In genomic region chr9:68654333-68655017, GRCm38 (mm10) we compare ENCODE assay signal across 8 mouse cellular contexts. TPM values are rescaled to one million over a fixed set of nuclear protein-coding genes. Genes with fewer than 3 reads are reported as not detected.
A peak's percentile ranks its signal among the peaks of the same experiment; 100 is the strongest.
DNase-seq lines count a peak whose midpoint lies in the region; ATAC-seq lines count a peak whose summit lies in the region.

No protein-coding gene starts in this region.

- ATAC-seq in erythroblast, adult 5-6 weeks (replicated peaks; ENCODE audit: low FRiP score, poor library complexity, severe bottlenecking): no peak
- ATAC-seq in limb, embryonic 12.5 days (ENCODE audit: insufficient number of reproducible peaks, insufficient read depth, low FRiP score, low TSS enrichment, low read depth): no peak
- ATAC-seq in midbrain, embryonic 16.5 days: peak; percentile 43

- H3K27me3 ChIP-seq in erythroblast, embryonic 14.5 days (ENCODE audit: control insufficient read depth): peaks cover 37% of the 10 kb centered on the region
- peaks cover 17% of the 10 kb centered on the region for H3K27me3 ChIP-seq in limb, embryonic 12.5 days
- H3K27me3 ChIP-seq in midbrain, embryonic 16.5 days (ENCODE audit: control insufficient read depth, insufficient read depth, low read depth, low read length): no peaks in the 10 kb centered on the region

- no peaks in the 10 kb centered on the region for H3K36me3 ChIP-seq in erythroblast, embryonic 14.5 days (ENCODE audit: control insufficient read depth)
- no peaks in the 10 kb centered on the region for H3K36me3 ChIP-seq in limb, embryonic 12.5 days
- H3K36me3 ChIP-seq in midbrain, embryonic 16.5 days (ENCODE audit: control insufficient read depth, insufficient read depth, low read length): no peaks in the 10 kb centered on the region

- no peak overlapping the region; the same call in 1 of the 2 replicates for H3K27ac ChIP-seq in limb, embryonic 12.5 days
- H3K27ac ChIP-seq in midbrain, embryonic 16.5 days (ENCODE audit: low read length): peak overlapping the region; percentile 95

- WGBS in limb, embryonic 12.5 days: under 1% methylated on average over 43 of the region's 43 CpGs
- WGBS in midbrain, embryonic 16.5 days: under 1% methylated on average over 43 of the region's 43 CpGs

- peak overlapping the region; percentile 47 for H3K4me3 ChIP-seq in erythroblast, embryonic 14.5 days (replicated peaks)
- peak overlapping the region; percentile 83 for H3K4me3 ChIP-seq in limb, embryonic 12.5 days (replicated peaks)
- peak overlapping the region; percentile 82 for H3K4me3 ChIP-seq in midbrain, embryonic 16.5 days (ENCODE audit: low read depth, low read length)

- H3K9ac ChIP-seq in limb, embryonic 12.5 days (replicated peaks): peak overlapping the region; percentile 79
- H3K9ac ChIP-seq in midbrain, embryonic 16.5 days (ENCODE audit: low read depth, low read length): peak overlapping the region; percentile 91

- peak overlapping the region; percentile 97 for H3K4me2 ChIP-seq in limb, embryonic 12.5 days
- H3K4me2 ChIP-seq in midbrain, embryonic 16.5 days (ENCODE audit: low read length): peak overlapping the region; percentile 75

- no peaks in the 10 kb centered on the region for H3K4me1 ChIP-seq in erythroblast, embryonic 14.5 days (ENCODE audit: control insufficient read depth)
- peaks cover 7% of the 10 kb centered on the region for H3K4me1 ChIP-seq in limb, embryonic 12.5 days (replicated peaks)
- H3K4me1 ChIP-seq in midbrain, embryonic 16.5 days (ENCODE audit: control insufficient read depth, insufficient read depth, low read length): peaks cover 17% of the 10 kb centered on the region; the same call in 1 of the 2 replicates

- peak; percentile 56 for DNase-seq in embryo, embryonic 9.5 days (ENCODE audit: extremely low spot score)
- DNase-seq in gastrocnemius, postnatal 4 days (ENCODE audit: low spot score in 2 of 2): peak; percentile 28 to 48
- DNase-seq in kidney, adult 18-20 months: peak; percentile 33
- peak; percentile 74 for DNase-seq in testis, postnatal 14 days (ENCODE audit: low spot score)

- no peaks in the 10 kb centered on the region for H3K9me3 ChIP-seq in erythroblast, embryonic 14.5 days (ENCODE audit: control insufficient read depth, low read length)
- H3K9me3 ChIP-seq in limb, embryonic 12.5 days: no peaks in the 10 kb centered on the region
- no peaks in the 10 kb centered on the region for H3K9me3 ChIP-seq in midbrain, embryonic 16.5 days (replicated peaks; ENCODE audit: control insufficient read depth, low read length, poor library complexity, severe bottlenecking)

RNA-seq across cellular contexts. Expression of gene Rora, which starts 0.9 kb away (rescaled TPM):
- polyA plus RNA-seq in erythroblast, embryonic 14.5 days (2012): under 0.01 TPM in 1 of 2 replicates, not detected in the other
- total RNA-seq in erythroblast, adult 5-6 weeks (2015; ENCODE audit: low replicate concordance): not detected in 2 replicates
- total RNA-seq in erythroblast, adult 5-6 weeks (2017; ENCODE audit: low replicate concordance): 0.17 and 0.42 TPM in 2 replicates
- total RNA-seq in gastrocnemius, postnatal 4 days (2021): 10 to 100 TPM; 43.6 to 48.9 TPM
- polyA plus RNA-seq in limb, embryonic 12.5 days (2016; fragmentation: Nextera tagmentation; extraction: Ambion mirVana): 6.0 and 6.9 TPM in 2 replicates
- polyA plus RNA-seq in midbrain, embryonic 16.5 days (2015; fragmentation: Nextera tagmentation; extraction: Ambion mirVana): 43.6 and 52.5 TPM in 2 replicates
